Mouse (Mus musculus) ES-Bruce4 (cell line): ENCODE measurements around the gene Rsl1d1. TPM values are rescaled to one million over a fixed set of nuclear protein-coding genes. Genes with fewer than 3 reads are reported as not detected.
A peak's percentile ranks its signal among the peaks of the same experiment; 100 is the strongest.

ENCODE experiments used
- H3K27ac ChIP-seq: 2 replicates; pipeline ENCODE4 v1.5.1; 2012; ENCODE audit warnings: low read length, inconsistent platforms; ENCODE audit not compliant: insufficient read depth
- H3K27me3 ChIP-seq: 2 replicates; pipeline ENCODE4 v1.6.1; 2012; ENCODE audit warnings: mild to moderate bottlenecking, low read length, inconsistent platforms; ENCODE audit not compliant: control insufficient read depth, poor library complexity, insufficient read depth, severe bottlenecking
- H3K36me3 ChIP-seq: 2 replicates; pipeline ENCODE4 v1.6.1; 2012; ENCODE audit warnings: inconsistent platforms, mild to moderate bottlenecking, low read length, moderate library complexity; ENCODE audit not compliant: control insufficient read depth, poor library complexity, insufficient read depth, severe bottlenecking
- H3K4me1 ChIP-seq: one replicate; pipeline ENCODE4 v1.8.1; 2011; ENCODE audit warnings: low read length; ENCODE audit not compliant: control insufficient read depth, insufficient read depth
- H3K4me3 ChIP-seq: 2 replicates; pipeline ENCODE4 v1.5.1; 2011; ENCODE audit warnings: low read depth, mild to moderate bottlenecking, low read length
- H3K9ac ChIP-seq: 2 replicates; pipeline ENCODE4 v1.6.1; 2012; ENCODE audit warnings: low read depth, mild to moderate bottlenecking, inconsistent platforms; ENCODE audit not compliant: poor library complexity, severe bottlenecking
- H3K9me3 ChIP-seq: replicated peaks from 2 replicates; pipeline ENCODE4 v1.6.1; 2012; ENCODE audit warnings: mild to moderate bottlenecking, low read length, inconsistent platforms; ENCODE audit not compliant: control insufficient read depth, poor library complexity, insufficient read depth, severe bottlenecking
- CTCF ChIP-seq: IDR thresholded peaks from one replicate; pipeline ENCODE4 v1.8.1; 2011; ENCODE audit warnings: low read depth, low read length
- EP300 ChIP-seq: IDR thresholded peaks from 2 replicates; pipeline ENCODE4 v1.6.1; 2011; ENCODE audit warnings: low read depth, low read length; ENCODE audit not compliant: insufficient read depth
- POLR2A ChIP-seq: IDR thresholded peaks from one replicate; pipeline ENCODE4 v1.8.1; 2011; ENCODE audit warnings: low read length; ENCODE audit not compliant: insufficient read depth
- polyA plus RNA-seq: library from polyadenylated mRNA; stranded (reverse); fragments of >200 nt; gene quantifications from 2 replicates; pipeline ENCODE4 v1.2.4, GENCODE M21; 2011; ENCODE audit warnings: low read depth; ENCODE audit not compliant: missing spikeins, insufficient read depth, insufficient read length

The Rsl1d1 gene
- polyA plus RNA-seq, 1 experiment = 391 TPM

GRCm38 (mm10) chr16:11190150-11190549 is 13.0 kb downstream of the Rsl1d1 start:
- no peaks in the 10 kb centered on the region for H3K9me3 ChIP-seq
- peaks cover 32% of the 10 kb centered on the region for H3K36me3 ChIP-seq
- no peak overlapping the region for H3K27ac ChIP-seq
- H3K27me3 ChIP-seq = no peaks in the 10 kb centered on the region
- H3K9ac ChIP-seq = no peak overlapping the region
- no peak overlapping the region for H3K4me3 ChIP-seq
- no peaks in the 10 kb centered on the region for H3K4me1 ChIP-seq
- TF ChIP-seq EP300 (no peak), POLR2A (no peak), CTCF (no peak)

- Histone ChIP-seq H3K27me3 (no peaks in the 10 kb centered on the region), H3K4me1 (no peaks in the 10 kb centered on the region), H3K36me3 (no peaks in the 10 kb centered on the region), H3K27ac (no peak overlapping the region), H3K9ac (no peak overlapping the region), H3K9me3 (no peaks in the 10 kb centered on the region), H3K4me3 (no peak overlapping the region)
- TF ChIP-seq EP300 (no peak), POLR2A (no peak), CTCF (no peak)
Observed at GRCm38 (mm10) chr16:11177404-11177803, 25.7 kb downstream of the Rsl1d1 start.

GRCm38 (mm10) chr16:11176884-11177244 is 26.3 kb downstream of the Rsl1d1 start:
- TF ChIP-seq CTCF = no peak
- peak overlapping the region; percentile 67 for H3K4me3 ChIP-seq
- H3K27me3 ChIP-seq = no peaks in the 10 kb centered on the region
- peak overlapping the region; percentile 79 for H3K9ac ChIP-seq
- H3K36me3 ChIP-seq = no peaks in the 10 kb centered on the region
- H3K9me3 ChIP-seq = no peaks in the 10 kb centered on the region
- no peaks in the 10 kb centered on the region for H3K4me1 ChIP-seq
- H3K27ac ChIP-seq = no peak overlapping the region

- Histone ChIP-seq H3K4me3 (peak within 1 kb of the TSS; percentile 76), H3K9me3 (no peaks in the 10 kb centered on the region), H3K27me3 (no peaks in the 10 kb centered on the region), H3K27ac (no peak within 1 kb of the TSS), H3K4me1 (no peaks in the 10 kb centered on the region), H3K36me3 (no peaks in the 10 kb centered on the region), H3K9ac (peak within 1 kb of the TSS; percentile 79)
- TF ChIP-seq POLR2A (no peak), EP300 (no peak), CTCF (peak; percentile 58)
Observed at GRCm38 (mm10) chr16:11176208-11176883, 26.8 kb downstream of the Rsl1d1 start, which contains the start of gene Zc3h7a. TSS of gene Zc3h7a (minus strand) at chr16:11176393.

- no peak overlapping the region for H3K27ac ChIP-seq
- H3K4me1 ChIP-seq = no peaks in the 10 kb centered on the region
- no peaks in the 10 kb centered on the region for H3K36me3 ChIP-seq
- H3K9me3 ChIP-seq = no peaks in the 10 kb centered on the region
- H3K27me3 ChIP-seq = no peaks in the 10 kb centered on the region
- H3K9ac ChIP-seq = peak overlapping the region; percentile 79
- TF ChIP-seq CTCF (no peak), POLR2A (no peak), EP300 (no peak)
- H3K4me3 ChIP-seq = peak overlapping the region; percentile 76
Observed at GRCm38 (mm10) chr16:11175489-11176207, 27.5 kb downstream of the Rsl1d1 start.

GRCm38 (mm10) chr16:11175100-11175488 is 28.0 kb downstream of the Rsl1d1 start:
- H3K9me3 ChIP-seq = no peaks in the 10 kb centered on the region
- peak overlapping the region; percentile 20 for H3K9ac ChIP-seq
- no peaks in the 10 kb centered on the region for H3K4me1 ChIP-seq
- no peak overlapping the region for H3K27ac ChIP-seq
- TF ChIP-seq CTCF = no peak
- TF ChIP-seq POLR2A = no peak
- no peak for TF ChIP-seq EP300
- no peaks in the 10 kb centered on the region for H3K36me3 ChIP-seq
- H3K27me3 ChIP-seq = no peaks in the 10 kb centered on the region
- peak overlapping the region; percentile 76 for H3K4me3 ChIP-seq
